Mouse (Mus musculus): ENCODE data around the gene Abcc9. TPM values are rescaled to one million over a fixed set of nuclear protein-coding genes. Genes with fewer than 3 reads are reported as not detected.

Abcc9 gene
- polyA plus RNA-seq (2014; fragmentation: Nextera tagmentation; extraction: Ambion mirVana), result 4.9 and 6.3 TPM in 2 replicates

DNA sequence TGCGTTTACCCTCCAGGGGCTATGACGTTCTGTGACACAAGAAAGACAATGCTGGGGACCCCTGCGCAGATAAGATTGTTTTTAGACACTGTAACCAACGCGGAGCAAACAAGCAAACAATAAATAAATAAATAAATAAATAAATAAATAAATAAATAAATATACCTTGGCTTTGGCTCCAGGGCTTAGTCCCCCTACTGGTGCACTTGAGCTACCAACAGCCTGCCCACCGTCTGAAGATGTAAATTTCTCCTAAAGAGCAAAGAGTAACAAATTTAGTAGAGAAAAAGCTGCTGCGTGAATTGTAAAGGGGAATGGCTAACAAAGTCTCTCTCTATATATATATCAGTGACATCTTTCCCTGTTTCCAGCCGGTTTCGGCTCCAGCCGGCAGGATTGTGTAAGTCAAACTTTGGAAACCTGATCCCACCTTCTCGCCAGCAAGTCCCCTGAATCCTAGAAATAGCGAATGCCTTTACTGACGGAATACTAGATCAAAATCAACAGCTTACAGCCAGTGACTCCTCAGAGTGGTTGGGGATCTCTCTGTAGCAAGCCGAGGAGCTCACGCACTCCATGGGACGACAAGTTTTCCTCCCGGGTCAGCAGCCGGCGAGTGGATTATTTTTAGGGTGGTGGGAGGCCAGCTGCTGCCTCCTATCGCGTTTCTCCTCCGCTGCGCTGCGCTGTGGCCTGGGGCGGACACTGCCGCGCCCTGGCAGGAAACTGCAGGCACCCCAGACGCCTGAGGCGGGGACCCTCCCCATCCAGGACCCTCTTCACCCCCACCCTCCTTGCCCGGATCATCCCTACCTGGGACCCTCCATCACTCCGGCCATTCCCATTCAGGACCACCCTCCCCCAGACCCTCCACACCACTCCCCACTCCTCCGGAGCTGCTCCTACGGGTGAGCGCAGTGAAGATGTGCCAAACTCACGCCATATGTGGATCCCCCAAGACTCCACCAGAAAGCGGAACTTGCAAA is at the start of gene Abcc9:
Abcc9 (minus strand) TSS at position 664 of the 986 bp plus-strand sequence.
- Histone ChIP-seq H3K36me3 (ENCODE audit: insufficient read depth) (no peaks in the 10 kb centered on the region), H3K9ac (peak within 1 kb of the TSS; percentile 45), H3K27me3 (ENCODE audit: insufficient read depth, low read length) (no peaks in the 10 kb centered on the region), H3K4me3 (ENCODE audit: low read depth, low read length) (peak within 1 kb of the TSS; percentile 40), H3K4me1 (ENCODE audit: insufficient read depth) (no peaks in the 10 kb centered on the region), H3K4me2 (peak within 1 kb of the TSS; percentile 77), H3K27ac (ENCODE audit: low read depth) (no peak within 1 kb of the TSS), H3K9me3 (ENCODE audit: low read depth, low read length) (no peaks in the 10 kb centered on the region)
- DNase-seq, result peak; percentile 65
- 9% methylated on average over 36 of the region's 36 CpGs for WGBS
- ATAC-seq (ENCODE audit: insufficient read depth), result peak; percentile 59
- TF ChIP-seq CTCF (IDR thresholded peaks at IDR 0.05; ENCODE audit: low read depth), result peak; percentile 34

DNA sequence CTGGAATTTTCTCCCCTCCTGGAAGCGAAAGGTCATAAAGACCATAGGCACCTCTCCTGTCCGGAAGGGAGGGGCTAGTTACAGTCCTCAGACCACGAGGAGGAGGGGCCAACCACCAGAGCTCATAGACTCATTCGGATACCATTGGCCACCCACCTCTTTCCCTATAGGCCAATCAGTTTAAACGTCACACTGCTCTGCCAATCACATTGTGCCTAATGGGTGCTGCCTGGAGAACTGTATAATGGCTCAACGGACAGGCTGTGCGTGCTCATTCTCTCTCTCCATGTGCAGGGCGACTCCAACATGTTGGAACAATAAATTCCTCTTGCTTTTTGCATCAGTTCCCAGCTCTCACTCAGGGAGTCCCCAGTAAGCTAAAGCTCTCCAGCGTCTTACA is 49.2 kb upstream of the Abcc9 start:
- 53% methylated on average over 9 of the region's 9 CpGs for WGBS
- no peak overlapping the region for H3K4me2 ChIP-seq
- DNase-seq (no peak), ATAC-seq (ENCODE audit: insufficient read depth) (no peak)
- H3K4me1 ChIP-seq (ENCODE audit: insufficient read depth), result peaks cover 12% of the 10 kb centered on the region
- no peaks in the 10 kb centered on the region for H3K9me3 ChIP-seq (ENCODE audit: low read depth, low read length)
- no peak overlapping the region for H3K9ac ChIP-seq
- H3K4me3 ChIP-seq (ENCODE audit: low read depth, low read length), result no peak overlapping the region
- H3K27ac ChIP-seq (ENCODE audit: low read depth), result no peak overlapping the region
- no peak for TF ChIP-seq CTCF (IDR thresholded peaks at IDR 0.05; ENCODE audit: low read depth)
- 0 out of 2 replicates have a peak, but pooled peaks cover 4% of the 10 kb centered on the region for H3K27me3 ChIP-seq (ENCODE audit: insufficient read depth, low read length)
- H3K36me3 ChIP-seq (ENCODE audit: insufficient read depth), result no peaks in the 10 kb centered on the region

GRCm38 (mm10) chr6:142748057-142748708 is 46.1 kb upstream of the Abcc9 start:
- ATAC-seq (ENCODE audit: insufficient read depth) (no peak), DNase-seq (peak; percentile 59)
- Histone ChIP-seq H3K27me3 (ENCODE audit: insufficient read depth, low read length) (no peaks in the 10 kb centered on the region), H3K27ac (ENCODE audit: low read depth) (no peak overlapping the region), H3K4me2 (no peak overlapping the region), H3K4me1 (ENCODE audit: insufficient read depth) (peaks cover 12% of the 10 kb centered on the region), H3K9me3 (ENCODE audit: low read depth, low read length) (no peaks in the 10 kb centered on the region), H3K36me3 (ENCODE audit: insufficient read depth) (no peaks in the 10 kb centered on the region), H3K9ac (no peak overlapping the region), H3K4me3 (ENCODE audit: low read depth, low read length) (no peak overlapping the region)
- WGBS, result 41% methylated on average over 8 of the region's 8 CpGs
- no peak for TF ChIP-seq CTCF (IDR thresholded peaks at IDR 0.05; ENCODE audit: low read depth)

GRCm38 (mm10) chr6:142747165-142747564 is 45.0 kb upstream of the Abcc9 start:
- no peaks in the 10 kb centered on the region for H3K36me3 ChIP-seq (ENCODE audit: insufficient read depth)
- no peak overlapping the region for H3K4me2 ChIP-seq
- no peak overlapping the region for H3K27ac ChIP-seq (ENCODE audit: low read depth)
- WGBS, result 38% methylated on average over 2 of the region's 2 CpGs
- H3K4me3 ChIP-seq (ENCODE audit: low read depth, low read length), result no peak overlapping the region
- H3K27me3 ChIP-seq (ENCODE audit: insufficient read depth, low read length), result no peaks in the 10 kb centered on the region
- H3K9me3 ChIP-seq (ENCODE audit: low read depth, low read length), result no peaks in the 10 kb centered on the region
- ATAC-seq (ENCODE audit: insufficient read depth), result no peak
- peaks cover 12% of the 10 kb centered on the region for H3K4me1 ChIP-seq (ENCODE audit: insufficient read depth)
- no peak overlapping the region for H3K9ac ChIP-seq
- no peak for DNase-seq
- no peak for TF ChIP-seq CTCF (IDR thresholded peaks at IDR 0.05; ENCODE audit: low read depth)

GRCm38 (mm10) chr6:142746765-142747164 is 44.6 kb upstream of the Abcc9 start:
- Histone ChIP-seq H3K27me3 (ENCODE audit: insufficient read depth, low read length) (no peaks in the 10 kb centered on the region), H3K4me3 (ENCODE audit: low read depth, low read length) (no peak overlapping the region), H3K9ac (no peak overlapping the region), H3K36me3 (ENCODE audit: insufficient read depth) (no peaks in the 10 kb centered on the region), H3K4me2 (peak overlapping the region; percentile 33), H3K9me3 (ENCODE audit: low read depth, low read length) (no peaks in the 10 kb centered on the region), H3K4me1 (ENCODE audit: insufficient read depth) (peaks cover 12% of the 10 kb centered on the region), H3K27ac (ENCODE audit: low read depth) (peak overlapping the region; percentile 65)
- no peak for TF ChIP-seq CTCF (IDR thresholded peaks at IDR 0.05; ENCODE audit: low read depth)
- peak; percentile 24 for DNase-seq
- 46% methylated on average over 7 of the region's 7 CpGs for WGBS
- ATAC-seq (ENCODE audit: insufficient read depth), result no peak

DNA sequence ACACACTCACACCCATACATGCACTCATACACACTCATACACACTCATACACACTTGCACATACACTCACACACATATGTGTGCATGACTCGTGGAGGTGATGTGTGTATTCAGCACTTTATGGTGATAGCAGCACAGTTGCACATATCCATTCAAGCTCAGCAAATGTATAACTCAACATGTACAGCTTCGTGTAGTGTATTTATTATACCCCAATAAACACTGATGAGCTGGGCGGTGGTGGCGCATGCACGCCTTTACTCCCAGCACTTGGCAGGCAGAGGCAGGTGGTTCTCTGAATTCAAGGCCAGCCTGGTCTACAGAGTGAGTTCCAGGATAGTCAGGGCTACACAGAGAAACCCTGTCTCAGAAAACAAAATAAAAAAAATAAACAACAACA is 43.4 kb upstream of the Abcc9 start:
- Histone ChIP-seq H3K27ac (ENCODE audit: low read depth) (no peak overlapping the region), H3K4me3 (ENCODE audit: low read depth, low read length) (no peak overlapping the region), H3K4me2 (no peak overlapping the region), H3K36me3 (ENCODE audit: insufficient read depth) (no peaks in the 10 kb centered on the region), H3K27me3 (ENCODE audit: insufficient read depth, low read length) (no peaks in the 10 kb centered on the region), H3K9me3 (ENCODE audit: low read depth, low read length) (no peaks in the 10 kb centered on the region), H3K4me1 (ENCODE audit: insufficient read depth) (peaks cover 12% of the 10 kb centered on the region), H3K9ac (no peak overlapping the region)
- no peak for DNase-seq
- 91% methylated on average over 5 of the region's 5 CpGs for WGBS
- ATAC-seq (ENCODE audit: insufficient read depth), result no peak
- TF ChIP-seq CTCF (IDR thresholded peaks at IDR 0.05; ENCODE audit: low read depth), result no peak

- Histone ChIP-seq H3K9ac (no peak overlapping the region), H3K4me3 (ENCODE audit: low read depth, low read length) (no peak overlapping the region), H3K9me3 (ENCODE audit: low read depth, low read length) (no peaks in the 10 kb centered on the region), H3K36me3 (ENCODE audit: insufficient read depth) (no peaks in the 10 kb centered on the region), H3K4me1 (ENCODE audit: insufficient read depth) (peaks cover 10% of the 10 kb centered on the region), H3K27me3 (ENCODE audit: insufficient read depth, low read length) (no peaks in the 10 kb centered on the region), H3K4me2 (no peak overlapping the region), H3K27ac (ENCODE audit: low read depth) (no peak overlapping the region)
- ATAC-seq (ENCODE audit: insufficient read depth), result no peak
- no peak for TF ChIP-seq CTCF (IDR thresholded peaks at IDR 0.05; ENCODE audit: low read depth)
- WGBS, result 63% methylated on average over 4 of the region's 4 CpGs
- no peak for DNase-seq
Measured at GRCm38 (mm10) chr6:142743193-142743592, 41.1 kb upstream of the Abcc9 start.
